Mouse (Mus musculus): ENCODE measurements around the gene Myo16. TPM values are rescaled to one million over a fixed set of nuclear protein-coding genes. Genes with fewer than 3 reads are reported as not detected.

Gene Myo16
- polyA plus RNA-seq, 1 experiment: not detected

- H3K4me3 ChIP-seq (replicated peaks): no peak overlapping the region
- H3K9me3 ChIP-seq: no peaks in the 10 kb centered on the region
- H3K27me3 ChIP-seq (replicated peaks): peaks cover 9% of the 10 kb centered on the region
- H3K36me3 ChIP-seq (replicated peaks; ENCODE audit: low read length): no peaks in the 10 kb centered on the region
- peaks cover 5% of the 10 kb centered on the region; the same call in 1 of the 2 replicates for H3K4me1 ChIP-seq
- TF ChIP-seq GATA1 (IDR thresholded peaks at IDR 0.05; ENCODE audit: borderline replicate concordance, low read length) (no peak), FLI1 (IDR thresholded peaks at IDR 0.05; ENCODE audit: low read length) (no peak)
Observed at GRCm38 (mm10) chr8:10598889-10599288, 445.2 kb downstream of the Myo16 start.

- H3K4me1 ChIP-seq: peaks cover 6% of the 10 kb centered on the region; the same call in 1 of the 2 replicates
- H3K4me3 ChIP-seq (replicated peaks): no peak overlapping the region
- H3K36me3 ChIP-seq (replicated peaks; ENCODE audit: low read length): no peaks in the 10 kb centered on the region
- H3K9me3 ChIP-seq: no peaks in the 10 kb centered on the region
- TF ChIP-seq GATA1 (IDR thresholded peaks at IDR 0.05; ENCODE audit: borderline replicate concordance, low read length): no peak
- TF ChIP-seq FLI1 (IDR thresholded peaks at IDR 0.05; ENCODE audit: low read length): no peak
- peaks cover 23% of the 10 kb centered on the region for H3K27me3 ChIP-seq (replicated peaks)
Observed at GRCm38 (mm10) chr8:10606028-10606815, 452.5 kb downstream of the Myo16 start.

- TF ChIP-seq FLI1 (IDR thresholded peaks at IDR 0.05; ENCODE audit: low read length) (no peak), GATA1 (IDR thresholded peaks at IDR 0.05; ENCODE audit: borderline replicate concordance, low read length) (no peak)
- H3K9me3 ChIP-seq: no peaks in the 10 kb centered on the region
- H3K4me1 ChIP-seq: peaks cover 6% of the 10 kb centered on the region; the same call in 1 of the 2 replicates
- H3K4me3 ChIP-seq (replicated peaks): no peak overlapping the region
- H3K36me3 ChIP-seq (replicated peaks; ENCODE audit: low read length): no peaks in the 10 kb centered on the region
- H3K27me3 ChIP-seq (replicated peaks): peaks cover 23% of the 10 kb centered on the region
Observed at GRCm38 (mm10) chr8:10606816-10607209, 453.1 kb downstream of the Myo16 start.

DNA sequence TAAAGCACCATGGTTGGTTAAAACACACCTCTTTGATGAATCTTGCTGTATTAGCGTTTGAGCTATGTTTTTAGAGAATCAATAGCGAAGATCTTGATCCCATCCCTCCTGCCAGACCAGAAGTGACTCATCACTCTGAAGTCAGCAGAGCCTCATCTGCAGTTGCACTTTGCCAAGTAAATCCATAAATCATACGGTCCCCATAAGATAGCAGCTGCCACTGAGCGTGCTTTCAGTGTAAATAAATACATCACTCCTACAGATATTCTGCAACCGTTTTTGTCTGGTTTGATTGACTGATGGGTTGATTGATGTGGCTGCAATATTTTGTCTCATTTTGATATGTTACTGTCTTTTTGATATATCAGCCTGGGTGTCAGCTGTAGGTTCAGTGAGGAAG lies 457.9 kb downstream of the Myo16 start:
- H3K9me3 ChIP-seq: no peaks in the 10 kb centered on the region
- H3K4me1 ChIP-seq: no peaks in the 10 kb centered on the region; the same call in 1 of the 2 replicates
- H3K27me3 ChIP-seq (replicated peaks): peaks cover 15% of the 10 kb centered on the region
- TF ChIP-seq FLI1 (IDR thresholded peaks at IDR 0.05; ENCODE audit: low read length) (no peak), GATA1 (IDR thresholded peaks at IDR 0.05; ENCODE audit: borderline replicate concordance, low read length) (no peak)
- no peaks in the 10 kb centered on the region for H3K36me3 ChIP-seq (replicated peaks; ENCODE audit: low read length)
- no peak overlapping the region for H3K4me3 ChIP-seq (replicated peaks)

DNA sequence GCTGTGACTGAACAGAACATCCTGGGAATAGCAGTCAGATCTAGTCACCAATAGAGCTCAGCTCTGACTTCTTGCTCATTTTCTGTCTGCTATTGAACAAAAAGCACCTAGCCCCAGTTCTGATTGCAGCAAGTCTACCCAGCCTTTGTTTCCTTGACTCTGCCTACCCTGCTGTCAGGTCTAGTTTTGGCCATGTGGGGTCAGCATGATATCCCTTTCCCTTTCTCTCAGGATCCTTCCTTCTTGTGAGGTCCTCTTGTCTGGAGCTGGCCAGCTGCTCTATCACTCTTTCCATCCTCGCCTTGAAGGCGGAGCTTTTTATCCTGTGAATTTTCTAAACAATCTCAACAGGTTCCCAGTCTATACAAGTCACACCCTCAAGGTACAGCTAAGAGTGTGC lies 459.7 kb downstream of the Myo16 start:
- no peaks in the 10 kb centered on the region for H3K36me3 ChIP-seq (replicated peaks; ENCODE audit: low read length)
- H3K4me3 ChIP-seq (replicated peaks): no peak overlapping the region
- peaks cover 6% of the 10 kb centered on the region for H3K9me3 ChIP-seq
- no peaks in the 10 kb centered on the region for H3K4me1 ChIP-seq
- TF ChIP-seq FLI1 (IDR thresholded peaks at IDR 0.05; ENCODE audit: low read length): no peak
- no peak for TF ChIP-seq GATA1 (IDR thresholded peaks at IDR 0.05; ENCODE audit: borderline replicate concordance, low read length)
- H3K27me3 ChIP-seq (replicated peaks): peaks cover 7% of the 10 kb centered on the region

- Histone ChIP-seq H3K36me3 (replicated peaks; ENCODE audit: low read length) (no peaks in the 10 kb centered on the region), H3K4me1 (no peaks in the 10 kb centered on the region), H3K9me3 (peaks cover 16% of the 10 kb centered on the region), H3K27me3 (replicated peaks) (peaks cover under 1% of the 10 kb centered on the region), H3K4me3 (replicated peaks) (no peak overlapping the region)
- TF ChIP-seq FLI1 (IDR thresholded peaks at IDR 0.05; ENCODE audit: low read length) (no peak), GATA1 (IDR thresholded peaks at IDR 0.05; ENCODE audit: borderline replicate concordance, low read length) (no peak)
Observed at GRCm38 (mm10) chr8:10619689-10620088, 466.0 kb downstream of the Myo16 start.

DNA sequence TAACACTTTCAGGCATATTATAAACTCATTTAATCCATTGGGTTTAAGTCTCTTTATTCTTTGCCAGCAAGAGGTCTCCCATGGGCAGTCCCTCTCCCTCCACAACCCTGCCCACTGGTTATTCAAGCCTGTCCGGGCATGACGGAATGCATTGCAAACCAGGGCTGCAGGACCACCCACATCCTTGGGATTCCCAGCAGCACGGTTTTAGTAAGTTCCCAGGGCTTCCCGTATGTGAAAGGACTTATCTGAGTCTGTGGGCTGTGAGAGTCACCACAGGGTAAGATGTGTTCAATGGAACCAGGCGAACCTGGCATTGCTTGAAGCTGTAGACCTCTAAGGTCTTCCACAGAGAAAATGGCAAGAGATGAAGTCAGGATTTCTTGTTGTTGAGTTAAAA lies 471.6 kb downstream of the Myo16 start:
- no peaks in the 10 kb centered on the region for H3K4me1 ChIP-seq
- H3K9me3 ChIP-seq: 0 out of 2 replicates have a peak, but pooled peaks cover 4% of the 10 kb centered on the region
- no peaks in the 10 kb centered on the region for H3K36me3 ChIP-seq (replicated peaks; ENCODE audit: low read length)
- H3K4me3 ChIP-seq (replicated peaks): no peak overlapping the region
- H3K27me3 ChIP-seq (replicated peaks): peaks cover 3% of the 10 kb centered on the region
- TF ChIP-seq FLI1 (IDR thresholded peaks at IDR 0.05; ENCODE audit: low read length): no peak
- TF ChIP-seq GATA1 (IDR thresholded peaks at IDR 0.05; ENCODE audit: borderline replicate concordance, low read length): no peak

- Histone ChIP-seq H3K27me3 (replicated peaks) (peaks cover 14% of the 10 kb centered on the region), H3K36me3 (replicated peaks; ENCODE audit: low read length) (no peaks in the 10 kb centered on the region), H3K9me3 (0 out of 2 replicates have a peak, but pooled peaks cover 1% of the 10 kb centered on the region), H3K4me3 (replicated peaks) (no peak overlapping the region), H3K4me1 (peaks cover 6% of the 10 kb centered on the region; the same call in 1 of the 2 replicates)
- no peak for TF ChIP-seq GATA1 (IDR thresholded peaks at IDR 0.05; ENCODE audit: borderline replicate concordance, low read length)
- TF ChIP-seq FLI1 (IDR thresholded peaks at IDR 0.05; ENCODE audit: low read length): no peak
Observed at GRCm38 (mm10) chr8:10628725-10629124, 475.0 kb downstream of the Myo16 start.

- H3K4me1 ChIP-seq: peaks cover 9% of the 10 kb centered on the region; the same call in 1 of the 2 replicates
- H3K9me3 ChIP-seq: no peaks in the 10 kb centered on the region
- no peak overlapping the region for H3K4me3 ChIP-seq (replicated peaks)
- no peaks in the 10 kb centered on the region for H3K36me3 ChIP-seq (replicated peaks; ENCODE audit: low read length)
- peaks cover 19% of the 10 kb centered on the region for H3K27me3 ChIP-seq (replicated peaks)
- TF ChIP-seq GATA1 (IDR thresholded peaks at IDR 0.05; ENCODE audit: borderline replicate concordance, low read length): no peak
- TF ChIP-seq FLI1 (IDR thresholded peaks at IDR 0.05; ENCODE audit: low read length): no peak
Observed at GRCm38 (mm10) chr8:10629862-10630261, 476.2 kb downstream of the Myo16 start.

- peaks cover 9% of the 10 kb centered on the region; the same call in 1 of the 2 replicates for H3K4me1 ChIP-seq
- TF ChIP-seq FLI1 (IDR thresholded peaks at IDR 0.05; ENCODE audit: low read length): no peak
- TF ChIP-seq GATA1 (IDR thresholded peaks at IDR 0.05; ENCODE audit: borderline replicate concordance, low read length): no peak
- H3K36me3 ChIP-seq (replicated peaks; ENCODE audit: low read length): no peaks in the 10 kb centered on the region
- H3K27me3 ChIP-seq (replicated peaks): peaks cover 19% of the 10 kb centered on the region
- no peaks in the 10 kb centered on the region for H3K9me3 ChIP-seq
- H3K4me3 ChIP-seq (replicated peaks): no peak overlapping the region
Observed at GRCm38 (mm10) chr8:10631006-10631405, 477.3 kb downstream of the Myo16 start.

All from megakaryocyte, embryonic 14.5 days (primary cell).